Mouse (Mus musculus): Measurements from ENCODE around the gene Col25a1. TPM values are rescaled to one million over a fixed set of nuclear protein-coding genes. Genes with fewer than 3 reads are reported as not detected.
A peak's percentile ranks its signal among the peaks of the same experiment; 100 is the strongest.

The Col25a1 gene
- polyA plus RNA-seq, 1 experiment from 2014 or later = 14.3 TPM

GRCm38 (mm10) chr3:130473211-130473768, 342.0 kb downstream of the Col25a1 start:
- Histone ChIP-seq H3K9ac (ENCODE audit: low read depth, low read length) (no peak overlapping the region), H3K4me2 (ENCODE audit: low read depth, low read length) (no peak overlapping the region; the same call in 1 of the 2 replicates), H3K4me3 (ENCODE audit: low read depth, low read length) (no peak overlapping the region), H3K4me1 (ENCODE audit: control insufficient read depth, insufficient read depth, low read length) (peaks cover 7% of the 10 kb centered on the region; the same call in 1 of the 2 replicates), H3K9me3 (ENCODE audit: control insufficient read depth, low read length) (no peaks in the 10 kb centered on the region), H3K36me3 (ENCODE audit: control insufficient read depth, insufficient read depth, low read length) (no peaks in the 10 kb centered on the region), H3K27me3 (replicated peaks; ENCODE audit: control insufficient read depth, insufficient read depth, low read length) (no peaks in the 10 kb centered on the region), H3K27ac (replicated peaks; ENCODE audit: low read depth, low read length) (no peak overlapping the region)
- DNase-seq (ENCODE audit: low spot score) (peak; percentile 63), ATAC-seq (ENCODE audit: low read depth) (no peak)
- 32% methylated on average over 4 of the region's 4 CpGs for WGBS

GRCm38 (mm10) chr3:130473970-130474369, 342.7 kb downstream of the Col25a1 start:
- DNase-seq (ENCODE audit: low spot score) (peak; percentile 21), ATAC-seq (ENCODE audit: low read depth) (no peak)
- no peaks in the 10 kb centered on the region for H3K36me3 ChIP-seq (ENCODE audit: control insufficient read depth, insufficient read depth, low read length)
- no peak overlapping the region for H3K4me2 ChIP-seq (ENCODE audit: low read depth, low read length)
- peaks cover 7% of the 10 kb centered on the region; the same call in 1 of the 2 replicates for H3K4me1 ChIP-seq (ENCODE audit: control insufficient read depth, insufficient read depth, low read length)
- no peak overlapping the region for H3K9ac ChIP-seq (ENCODE audit: low read depth, low read length)
- H3K27ac ChIP-seq (replicated peaks; ENCODE audit: low read depth, low read length) = no peak overlapping the region
- no peaks in the 10 kb centered on the region for H3K9me3 ChIP-seq (ENCODE audit: control insufficient read depth, low read length)
- no peak overlapping the region for H3K4me3 ChIP-seq (ENCODE audit: low read depth, low read length)
- H3K27me3 ChIP-seq (replicated peaks; ENCODE audit: control insufficient read depth, insufficient read depth, low read length) = no peaks in the 10 kb centered on the region
- WGBS = 51% methylated on average over 7 of the region's 7 CpGs

GRCm38 (mm10) chr3:130482513-130482912, 351.2 kb downstream of the Col25a1 start:
- DNase-seq (ENCODE audit: low spot score) (no peak), ATAC-seq (ENCODE audit: low read depth) (no peak)
- no peak overlapping the region for H3K9ac ChIP-seq (ENCODE audit: low read depth, low read length)
- H3K27me3 ChIP-seq (replicated peaks; ENCODE audit: control insufficient read depth, insufficient read depth, low read length) = no peaks in the 10 kb centered on the region
- WGBS = 90% methylated on average over 8 of the region's 8 CpGs
- H3K27ac ChIP-seq (replicated peaks; ENCODE audit: low read depth, low read length) = no peak overlapping the region
- no peak overlapping the region for H3K4me3 ChIP-seq (ENCODE audit: low read depth, low read length)
- H3K4me2 ChIP-seq (ENCODE audit: low read depth, low read length) = no peak overlapping the region
- no peaks in the 10 kb centered on the region for H3K9me3 ChIP-seq (ENCODE audit: control insufficient read depth, low read length)
- no peaks in the 10 kb centered on the region for H3K36me3 ChIP-seq (ENCODE audit: control insufficient read depth, insufficient read depth, low read length)
- no peaks in the 10 kb centered on the region for H3K4me1 ChIP-seq (ENCODE audit: control insufficient read depth, insufficient read depth, low read length)

GRCm38 (mm10) chr3:130488839-130489238, 357.5 kb downstream of the Col25a1 start:
- H3K36me3 ChIP-seq (ENCODE audit: control insufficient read depth, insufficient read depth, low read length) = no peaks in the 10 kb centered on the region
- no peaks in the 10 kb centered on the region for H3K27me3 ChIP-seq (replicated peaks; ENCODE audit: control insufficient read depth, insufficient read depth, low read length)
- no peak overlapping the region for H3K9ac ChIP-seq (ENCODE audit: low read depth, low read length)
- H3K9me3 ChIP-seq (ENCODE audit: control insufficient read depth, low read length) = no peaks in the 10 kb centered on the region
- H3K4me1 ChIP-seq (ENCODE audit: control insufficient read depth, insufficient read depth, low read length) = peaks cover 4% of the 10 kb centered on the region; the same call in 1 of the 2 replicates
- no peak overlapping the region for H3K27ac ChIP-seq (replicated peaks; ENCODE audit: low read depth, low read length)
- ATAC-seq (ENCODE audit: low read depth) = no peak
- 63% methylated on average over 4 of the region's 4 CpGs for WGBS
- H3K4me2 ChIP-seq (ENCODE audit: low read depth, low read length) = no peak overlapping the region
- DNase-seq (ENCODE audit: low spot score) = no peak
- no peak overlapping the region for H3K4me3 ChIP-seq (ENCODE audit: low read depth, low read length)

GRCm38 (mm10) chr3:130494192-130494591, 362.9 kb downstream of the Col25a1 start:
- no peaks in the 10 kb centered on the region for H3K36me3 ChIP-seq (ENCODE audit: control insufficient read depth, insufficient read depth, low read length)
- H3K4me3 ChIP-seq (ENCODE audit: low read depth, low read length) = no peak overlapping the region
- H3K9me3 ChIP-seq (ENCODE audit: control insufficient read depth, low read length) = no peaks in the 10 kb centered on the region
- H3K4me2 ChIP-seq (ENCODE audit: low read depth, low read length) = no peak overlapping the region
- 60% methylated on average over 1 of the region's 1 CpGs for WGBS
- DNase-seq (ENCODE audit: low spot score) = no peak
- H3K9ac ChIP-seq (ENCODE audit: low read depth, low read length) = no peak overlapping the region
- H3K27ac ChIP-seq (replicated peaks; ENCODE audit: low read depth, low read length) = no peak overlapping the region
- no peaks in the 10 kb centered on the region for H3K27me3 ChIP-seq (replicated peaks; ENCODE audit: control insufficient read depth, insufficient read depth, low read length)
- peaks cover 5% of the 10 kb centered on the region; the same call in 1 of the 2 replicates for H3K4me1 ChIP-seq (ENCODE audit: control insufficient read depth, insufficient read depth, low read length)
- ATAC-seq (ENCODE audit: low read depth) = no peak

- ATAC-seq (ENCODE audit: low read depth) = no peak
- no peak overlapping the region for H3K27ac ChIP-seq (replicated peaks; ENCODE audit: low read depth, low read length)
- no peaks in the 10 kb centered on the region for H3K27me3 ChIP-seq (replicated peaks; ENCODE audit: control insufficient read depth, insufficient read depth, low read length)
- H3K9me3 ChIP-seq (ENCODE audit: control insufficient read depth, low read length) = no peaks in the 10 kb centered on the region
- H3K4me3 ChIP-seq (ENCODE audit: low read depth, low read length) = no peak overlapping the region
- peaks cover 5% of the 10 kb centered on the region; the same call in 1 of the 2 replicates for H3K4me1 ChIP-seq (ENCODE audit: control insufficient read depth, insufficient read depth, low read length)
- H3K36me3 ChIP-seq (ENCODE audit: control insufficient read depth, insufficient read depth, low read length) = no peaks in the 10 kb centered on the region
- no peak overlapping the region for H3K9ac ChIP-seq (ENCODE audit: low read depth, low read length)
- DNase-seq (ENCODE audit: low spot score) = peak; percentile 62
- 64% methylated on average over 20 of the region's 20 CpGs for WGBS
- no peak overlapping the region for H3K4me2 ChIP-seq (ENCODE audit: low read depth, low read length)
Observed at GRCm38 (mm10) chr3:130494665-130495396, 363.5 kb downstream of the Col25a1 start.

GRCm38 (mm10) chr3:130497036-130497435, 365.7 kb downstream of the Col25a1 start:
- H3K36me3 ChIP-seq (ENCODE audit: control insufficient read depth, insufficient read depth, low read length) = no peaks in the 10 kb centered on the region
- 91% methylated on average over 2 of the region's 2 CpGs for WGBS
- no peak overlapping the region for H3K4me3 ChIP-seq (ENCODE audit: low read depth, low read length)
- no peaks in the 10 kb centered on the region for H3K27me3 ChIP-seq (replicated peaks; ENCODE audit: control insufficient read depth, insufficient read depth, low read length)
- H3K27ac ChIP-seq (replicated peaks; ENCODE audit: low read depth, low read length) = no peak overlapping the region
- no peak overlapping the region for H3K9ac ChIP-seq (ENCODE audit: low read depth, low read length)
- DNase-seq (ENCODE audit: low spot score) = no peak
- H3K9me3 ChIP-seq (ENCODE audit: control insufficient read depth, low read length) = no peaks in the 10 kb centered on the region
- no peak for ATAC-seq (ENCODE audit: low read depth)
- H3K4me1 ChIP-seq (ENCODE audit: control insufficient read depth, insufficient read depth, low read length) = peaks cover 5% of the 10 kb centered on the region; the same call in 1 of the 2 replicates
- H3K4me2 ChIP-seq (ENCODE audit: low read depth, low read length) = no peak overlapping the region

- no peak overlapping the region for H3K27ac ChIP-seq (replicated peaks; ENCODE audit: low read depth, low read length)
- H3K4me3 ChIP-seq (ENCODE audit: low read depth, low read length) = no peak overlapping the region
- H3K36me3 ChIP-seq (ENCODE audit: control insufficient read depth, insufficient read depth, low read length) = no peaks in the 10 kb centered on the region
- H3K9me3 ChIP-seq (ENCODE audit: control insufficient read depth, low read length) = no peaks in the 10 kb centered on the region
- H3K4me1 ChIP-seq (ENCODE audit: control insufficient read depth, insufficient read depth, low read length) = no peaks in the 10 kb centered on the region
- no peak overlapping the region for H3K9ac ChIP-seq (ENCODE audit: low read depth, low read length)
- ATAC-seq (ENCODE audit: low read depth) = no peak
- H3K4me2 ChIP-seq (ENCODE audit: low read depth, low read length) = no peak overlapping the region
- no peaks in the 10 kb centered on the region for H3K27me3 ChIP-seq (replicated peaks; ENCODE audit: control insufficient read depth, insufficient read depth, low read length)
- no peak for DNase-seq (ENCODE audit: low spot score)
- 85% methylated on average over 3 of the region's 3 CpGs for WGBS
Observed at GRCm38 (mm10) chr3:130501713-130502112, 370.4 kb downstream of the Col25a1 start.

GRCm38 (mm10) chr3:130508330-130508729, 377.0 kb downstream of the Col25a1 start:
- Histone ChIP-seq H3K9ac (ENCODE audit: low read depth, low read length) (no peak overlapping the region), H3K4me1 (ENCODE audit: control insufficient read depth, insufficient read depth, low read length) (no peaks in the 10 kb centered on the region), H3K36me3 (ENCODE audit: control insufficient read depth, insufficient read depth, low read length) (no peaks in the 10 kb centered on the region), H3K4me2 (ENCODE audit: low read depth, low read length) (no peak overlapping the region), H3K4me3 (ENCODE audit: low read depth, low read length) (no peak overlapping the region), H3K27me3 (replicated peaks; ENCODE audit: control insufficient read depth, insufficient read depth, low read length) (no peaks in the 10 kb centered on the region), H3K9me3 (ENCODE audit: control insufficient read depth, low read length) (no peaks in the 10 kb centered on the region), H3K27ac (replicated peaks; ENCODE audit: low read depth, low read length) (no peak overlapping the region)
- ATAC-seq (ENCODE audit: low read depth) = no peak
- DNase-seq (ENCODE audit: low spot score) = no peak
- 81% methylated on average over 2 of the region's 2 CpGs for WGBS

Measured in embryonic facial prominence, embryonic 14.5 days (tissue).